Mouse (Mus musculus): ENCODE measurements around the gene Olfr1380. TPM values are rescaled to one million over a fixed set of nuclear protein-coding genes. Genes with fewer than 3 reads are reported as not detected.

Olfr1380 gene
- polyA plus RNA-seq, 1 experiment: not detected

Other genes with a start within 250 kb of the Olfr1380 start
- not detected in 2 replicates for gene Olfr1391, start 234.1 kb upstream of the Olfr1380 start, polyA plus RNA-seq (2012; rRNA removed)
- gene Olfr1390, start 221.7 kb upstream of the Olfr1380 start, polyA plus RNA-seq (2012; rRNA removed): not detected in 2 replicates
- gene Olfr1389, start 133.8 kb upstream of the Olfr1380 start, polyA plus RNA-seq (2012; rRNA removed): 0.02 and 0.11 TPM in 2 replicates
- gene Olfr1388, start 120.3 kb upstream of the Olfr1380 start, polyA plus RNA-seq (2012; rRNA removed): 0.10 and 0.19 TPM in 2 replicates
- gene Olfr1387, start 101.5 kb upstream of the Olfr1380 start, polyA plus RNA-seq (2012; rRNA removed): not detected in 2 replicates
- not detected in 2 replicates for gene Olfr1386, start 91.8 kb upstream of the Olfr1380 start, polyA plus RNA-seq (2012; rRNA removed)
- 0.02 TPM in 1 of 2 replicates, not detected in the other for gene Olfr1385, start 67.8 kb upstream of the Olfr1380 start, polyA plus RNA-seq (2012; rRNA removed)
- gene Olfr1384, start 50.2 kb upstream of the Olfr1380 start, polyA plus RNA-seq (2012; rRNA removed): 0.11 TPM in 1 of 2 replicates, not detected in the other
- not detected in 2 replicates for gene Olfr1383, start 37.2 kb upstream of the Olfr1380 start, polyA plus RNA-seq (2012; rRNA removed)
- 0.04 TPM in 1 of 2 replicates, not detected in the other for gene Olfr1382, start 28.6 kb upstream of the Olfr1380 start, polyA plus RNA-seq (2012; rRNA removed)
- gene Olfr1381, start 13.4 kb upstream of the Olfr1380 start, polyA plus RNA-seq (2012; rRNA removed): 0.06 TPM in 1 of 2 replicates, not detected in the other
- gene Flt4, start 52.4 kb downstream of the Olfr1380 start, polyA plus RNA-seq (2012; rRNA removed): 1.8 and 1.9 TPM in 2 replicates
- gene Scgb3a1, start 106.7 kb downstream of the Olfr1380 start, polyA plus RNA-seq (2012; rRNA removed): 0.29 and 0.50 TPM in 2 replicates
- gene Cnot6, start 155.8 kb downstream of the Olfr1380 start, polyA plus RNA-seq (2012; rRNA removed): 35.1 and 36.4 TPM in 2 replicates
- gene Gfpt2, start 237.3 kb downstream of the Olfr1380 start, polyA plus RNA-seq (2012; rRNA removed): 12.5 and 13.0 TPM in 2 replicates